Mouse (Mus musculus): Measurements from ENCODE around the gene Bap1. TPM values are rescaled to one million over a fixed set of nuclear protein-coding genes. Genes with fewer than 3 reads are reported as not detected.

The Bap1 gene
- total RNA-seq (2023): 98.1 TPM

GRCm38 (mm10) chr14:31251084-31251604, at the start of gene Bap1, which contains the start of gene Phf7:
Gene Bap1, plus strand, starts transcription at chr14:31251450.
Gene Phf7, minus strand, starts transcription at chr14:31251317.

DNA sequence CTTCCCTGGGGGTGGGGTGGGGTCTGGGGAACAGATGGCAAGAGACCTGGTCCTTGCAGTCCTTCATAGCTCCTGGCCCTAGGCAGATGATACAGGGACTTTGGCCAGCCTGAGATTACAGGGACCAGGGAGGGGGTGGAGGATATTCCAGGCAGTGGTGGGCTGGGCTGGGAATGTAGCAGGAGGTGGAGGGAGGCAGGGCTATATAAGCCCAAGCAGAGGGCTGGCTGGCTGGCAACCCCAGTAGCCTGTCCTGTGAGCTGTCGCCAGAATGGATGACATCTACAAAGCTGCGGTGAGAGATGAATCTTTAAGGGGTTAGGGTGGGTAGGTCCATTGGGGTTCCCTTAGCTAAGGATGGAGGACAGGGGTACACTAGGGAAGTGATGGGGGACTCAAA, 43.2 kb upstream of the Bap1 start, which contains the start of gene Tnnc1:
TSS of gene Tnnc1 (plus strand) at position 229 of the 400 bp plus-strand sequence.

GRCm38 (mm10) chr14:31216846-31217245, 34.4 kb upstream of the Bap1 start, which contains the start of gene Nisch:
Gene Nisch, minus strand, starts transcription at chr14:31216946.

DNA sequence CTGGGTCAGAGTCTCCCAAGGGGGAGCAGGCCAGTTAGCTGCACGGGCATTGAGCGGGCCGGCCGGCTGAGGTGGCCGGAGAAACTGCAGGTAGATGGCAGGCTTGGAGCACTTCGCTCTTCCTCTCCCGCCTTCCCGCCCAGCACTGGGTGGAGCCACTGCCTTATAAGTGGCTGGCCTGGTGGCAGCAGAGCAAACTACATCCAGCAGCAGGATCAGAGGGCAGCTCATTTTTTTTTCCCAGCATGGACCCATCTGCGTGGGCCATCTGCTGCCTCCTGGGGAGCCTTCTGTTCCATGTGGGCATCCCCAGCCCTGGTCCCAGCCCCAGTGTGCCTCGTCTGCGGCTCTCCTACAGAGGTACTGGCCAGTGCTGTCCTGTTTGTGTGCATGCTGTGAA, 33.6 kb upstream of the Bap1 start, which contains the start of gene Sema3g:
TSS of gene Sema3g (plus strand) at position 195 of the 400 bp plus-strand sequence.

Other genes starting within 250 kb of the Bap1 start
- gene Spcs1, start 249.8 kb upstream of the Bap1 start, total RNA-seq (2023): 73.7 TPM
- 80.7 TPM for gene Pbrm1, start 232.3 kb upstream of the Bap1 start, total RNA-seq (2023)
- gene Gnl3, start 232.3 kb upstream of the Bap1 start, total RNA-seq (2023): 282 TPM
- 28.1 TPM for gene Smim4, start 122.5 kb upstream of the Bap1 start, total RNA-seq (2023)
- gene Nt5dc2, start 120.4 kb upstream of the Bap1 start, total RNA-seq (2023): 0.50 TPM
- 2.1 TPM for gene Stab1, start 82.8 kb upstream of the Bap1 start, total RNA-seq (2023)
- not detected for gene Tnnc1, start 43.1 kb upstream of the Bap1 start, total RNA-seq (2023)
- gene Nisch, start 34.5 kb upstream of the Bap1 start, total RNA-seq (2023): 414 TPM
- not detected for gene Sema3g, start 33.6 kb upstream of the Bap1 start, total RNA-seq (2023)
- 12.0 TPM for gene Phf7, start 133 bp upstream of the Bap1 start, total RNA-seq (2023)
- gene Dnah1, start 72.4 kb downstream of the Bap1 start, total RNA-seq (2023): 0.06 TPM
- gene Capn7, start 85.2 kb downstream of the Bap1 start, total RNA-seq (2023): 54.1 TPM
- gene Sh3bp5, start 184.6 kb downstream of the Bap1 start, total RNA-seq (2023): 74.8 TPM
- 43.0 TPM for gene Eaf1, start 242.9 kb downstream of the Bap1 start, total RNA-seq (2023)
- gene Mettl6, start 243.6 kb downstream of the Bap1 start, total RNA-seq (2023): 46.8 TPM

All from CD4-positive naive resting alpha-beta T cell, adult 76 days (primary cell).